20 mouse cellular contexts compared by ENCODE assay signal in the genomic region with DNA sequence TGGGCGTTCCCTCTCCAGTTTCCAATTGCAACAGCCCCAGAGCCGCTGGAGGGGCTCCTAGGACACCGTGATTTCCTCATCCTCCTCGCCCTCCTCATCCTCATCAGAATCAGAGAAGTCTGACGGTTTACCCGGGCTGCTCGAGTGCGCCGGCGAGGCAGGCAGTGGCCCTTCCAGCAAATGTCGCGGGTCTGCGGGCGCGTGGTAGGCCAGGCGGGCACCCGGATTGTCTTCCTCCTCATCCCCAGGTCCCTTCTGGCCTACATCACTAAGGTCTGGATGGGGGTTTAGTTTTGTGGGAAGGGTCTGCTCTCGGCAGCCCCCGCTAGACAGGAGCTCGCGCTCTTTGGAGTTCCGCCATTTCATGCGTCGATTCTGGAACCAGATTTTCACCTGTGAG. TPM values are rescaled to one million over a fixed set of nuclear protein-coding genes. Genes with fewer than 3 reads are reported as not detected.
DNase-seq lines count a peak whose midpoint lies in the region; ATAC-seq and TF ChIP-seq lines count a peak whose summit lies in the region.
"Had no signal": no experiment of that assay in that cellular context is flagged by ENCODE, and none has a peak within 500 bp of the region (broad histone marks: within the 10 kb centered on the region; RNA-seq: fewer than 3 reads in every experiment).

No protein-coding gene starts in this region.

- ATAC-seq in heart, embryonic 11.5 days (replicated peaks; ENCODE audit: insufficient number of reproducible peaks, low FRiP score, low TSS enrichment) = no peak
- ATAC-seq in lung, embryonic 15.5 days (ENCODE audit: borderline replicate concordance, extremely low read depth, low FRiP score, low TSS enrichment) = no peak
- no peak for ATAC-seq in embryonic facial prominence, embryonic 12.5 days (ENCODE audit: insufficient number of reproducible peaks, insufficient read depth, low FRiP score, low TSS enrichment)
- no peak for ATAC-seq in midbrain, embryonic 14.5 days (ENCODE audit: low FRiP score, low TSS enrichment)
- no peak for ATAC-seq in liver, postnatal 0 days

- no peaks in the 10 kb centered on the region for H3K9me3 ChIP-seq in heart, embryonic 11.5 days (replicated peaks; ENCODE audit: control insufficient read depth, low read length)
- no peaks in the 10 kb centered on the region for H3K9me3 ChIP-seq in lung, embryonic 15.5 days
- H3K9me3 ChIP-seq in embryonic facial prominence, embryonic 12.5 days = no peaks in the 10 kb centered on the region
- H3K9me3 ChIP-seq in midbrain, embryonic 14.5 days (ENCODE audit: control insufficient read depth, low read length) = no peaks in the 10 kb centered on the region
- no peaks in the 10 kb centered on the region for H3K9me3 ChIP-seq in liver, postnatal 0 days (ENCODE audit: low read length)

- TF ChIP-seq EP300 in liver, postnatal 0 days (IDR thresholded peaks at IDR 0.05; ENCODE audit: low read depth) = no peak

- WGBS in heart, embryonic 11.5 days (ENCODE audit: insufficient replicate concordance) = 3% methylated on average over 24 of the region's 24 CpGs
- WGBS in lung, embryonic 15.5 days = 6% methylated on average over 24 of the region's 24 CpGs
- 5% methylated on average over 24 of the region's 24 CpGs for WGBS in embryonic facial prominence, embryonic 12.5 days
- WGBS in midbrain, embryonic 14.5 days = 25% methylated on average over 24 of the region's 24 CpGs
- 4% methylated on average over 24 of the region's 24 CpGs for WGBS in liver, postnatal 0 days (ENCODE audit: insufficient replicate concordance)

- H3K4me1 ChIP-seq in heart, embryonic 11.5 days (ENCODE audit: control insufficient read depth, insufficient read depth, low read length) = peaks cover 11% of the 10 kb centered on the region
- peaks cover 25% of the 10 kb centered on the region for H3K4me1 ChIP-seq in lung, embryonic 15.5 days
- H3K4me1 ChIP-seq in embryonic facial prominence, embryonic 12.5 days = peaks cover 4% of the 10 kb centered on the region; the same call in 1 of the 2 replicates
- H3K4me1 ChIP-seq in midbrain, embryonic 14.5 days (ENCODE audit: control insufficient read depth, insufficient read depth, low read length) = peaks cover 18% of the 10 kb centered on the region; the same call in 1 of the 2 replicates
- peaks cover 10% of the 10 kb centered on the region for H3K4me1 ChIP-seq in liver, postnatal 0 days (ENCODE audit: insufficient read depth)

- no peak overlapping the region for H3K4me3 ChIP-seq in heart, embryonic 11.5 days (ENCODE audit: low read depth, low read length)
- no peak overlapping the region for H3K4me3 ChIP-seq in lung, embryonic 15.5 days
- no peak overlapping the region for H3K4me3 ChIP-seq in embryonic facial prominence, embryonic 12.5 days
- 0 out of 2 replicates have a peak overlapping the region, but pooled peaks have one; percentile 4 for H3K4me3 ChIP-seq in midbrain, embryonic 14.5 days (replicated peaks; ENCODE audit: low read depth, low read length)
- H3K4me3 ChIP-seq in liver, postnatal 0 days (ENCODE audit: low read depth, low read length) = no peak overlapping the region
- H3K4me3 ChIP-seq: left cerebral cortex, adult 2 months had no signal

- H3K4me2 ChIP-seq in heart, embryonic 11.5 days = peak overlapping the region; percentile 6; the same call in 1 of the 2 replicates
- H3K4me2 ChIP-seq in lung, embryonic 15.5 days = peak overlapping the region; percentile 3; the same call in 1 of the 2 replicates
- H3K4me2 ChIP-seq in embryonic facial prominence, embryonic 12.5 days (replicated peaks) = peak overlapping the region; percentile 13; the same call in 1 of the 2 replicates
- peak overlapping the region; percentile 48 for H3K4me2 ChIP-seq in midbrain, embryonic 14.5 days (ENCODE audit: low read length)
- no peak overlapping the region for H3K4me2 ChIP-seq in liver, postnatal 0 days (ENCODE audit: low read depth, low read length)

- no peak for TF ChIP-seq CTCF in liver, postnatal 0 days (IDR thresholded peaks at IDR 0.05; ENCODE audit: low read depth)

- no peak overlapping the region for H3K9ac ChIP-seq in heart, embryonic 11.5 days (ENCODE audit: low read depth, low read length)
- no peak overlapping the region for H3K9ac ChIP-seq in lung, embryonic 15.5 days
- H3K9ac ChIP-seq in embryonic facial prominence, embryonic 12.5 days = no peak overlapping the region
- H3K9ac ChIP-seq in midbrain, embryonic 14.5 days (replicated peaks; ENCODE audit: low read length) = no peak overlapping the region
- H3K9ac ChIP-seq in liver, postnatal 0 days (replicated peaks) = no peak overlapping the region
- H3K9ac ChIP-seq: liver, embryonic 14.5 days had no signal

- H3K27me3 ChIP-seq in heart, embryonic 11.5 days (ENCODE audit: control insufficient read depth, insufficient read depth, low read length) = peaks cover 80% of the 10 kb centered on the region
- H3K27me3 ChIP-seq in lung, embryonic 15.5 days = peaks cover 89% of the 10 kb centered on the region
- peaks cover 82% of the 10 kb centered on the region for H3K27me3 ChIP-seq in embryonic facial prominence, embryonic 12.5 days
- peaks cover 84% of the 10 kb centered on the region for H3K27me3 ChIP-seq in midbrain, embryonic 14.5 days (ENCODE audit: control insufficient read depth, insufficient read depth, low read length)
- peaks cover 69% of the 10 kb centered on the region for H3K27me3 ChIP-seq in liver, postnatal 0 days (ENCODE audit: insufficient read depth, low read length)

- no peak overlapping the region for H3K27ac ChIP-seq in heart, embryonic 11.5 days (ENCODE audit: low read depth, low read length)
- no peak overlapping the region for H3K27ac ChIP-seq in lung, embryonic 15.5 days
- no peak overlapping the region for H3K27ac ChIP-seq in embryonic facial prominence, embryonic 12.5 days
- H3K27ac ChIP-seq in midbrain, embryonic 14.5 days (replicated peaks; ENCODE audit: low read depth, low read length) = no peak overlapping the region
- no peak overlapping the region for H3K27ac ChIP-seq in liver, postnatal 0 days (ENCODE audit: low read depth)
- H3K27ac ChIP-seq: left cerebral cortex, adult 2 months; liver, embryonic 14.5 days had no signal

- H3K36me3 ChIP-seq in heart, embryonic 11.5 days (ENCODE audit: control insufficient read depth, insufficient read depth, low read length) = no peaks in the 10 kb centered on the region
- no peaks in the 10 kb centered on the region for H3K36me3 ChIP-seq in lung, embryonic 15.5 days
- no peaks in the 10 kb centered on the region for H3K36me3 ChIP-seq in embryonic facial prominence, embryonic 12.5 days
- no peaks in the 10 kb centered on the region for H3K36me3 ChIP-seq in midbrain, embryonic 14.5 days (ENCODE audit: control insufficient read depth, insufficient read depth, low read length)
- H3K36me3 ChIP-seq in liver, postnatal 0 days (replicated peaks; ENCODE audit: insufficient read depth, low read length) = no peaks in the 10 kb centered on the region

- no peak for DNase-seq in heart, adult 18-20 months
- no peak for DNase-seq in lung, postnatal 14 days
- DNase-seq in midbrain, embryonic 14.5 days = no peak
- no peak for DNase-seq in liver, postnatal 0 days
- DNase-seq in cerebellum, postnatal 4 days (ENCODE audit: low spot score in 2 of 2) = no peak
- DNase-seq: adrenal gland, postnatal 36 days; B cell, adult 2 months; thymus, postnatal 25 days had no signal

RNA-seq across cellular contexts. Expression of a gene that starts 4.3 kb away (rescaled TPM):
- not detected in 2 replicates for polyA plus RNA-seq in heart, embryonic 11.5 days (2014; fragmentation: Nextera tagmentation; extraction: Ambion mirVana)
- total RNA-seq in heart, adult 18-20 months (2021) = not detected
- not detected in 2 replicates for polyA plus RNA-seq in lung, embryonic 15.5 days (2015; fragmentation: Nextera tagmentation; extraction: Ambion mirVana)
- polyA plus RNA-seq in embryonic facial prominence, embryonic 12.5 days (2016; fragmentation: Nextera tagmentation; extraction: Ambion mirVana) = 1.1 and 1.8 TPM in 2 replicates
- polyA plus RNA-seq in midbrain, embryonic 14.5 days (2014; fragmentation: Nextera tagmentation; extraction: Ambion mirVana) = 14.0 and 52.8 TPM in 2 replicates
- polyA plus RNA-seq in liver, postnatal 0 days (2015; fragmentation: Nextera tagmentation; extraction: Ambion mirVana) = not detected in 2 replicates
- total RNA-seq: adrenal gland, postnatal 36 days; gastrocnemius, adult 18-20 months; left cerebral cortex, adult 2 months; megakaryocyte, adult 5-6 weeks; MEL had no signal
- polyA plus RNA-seq: cortical plate, adult 2 months; heart, postnatal 0 days; inflammation-experienced regulatory T-cells, adult 6 months; large intestine, adult 2 months; liver, embryonic 14.5 days had no signal
